Mouse (Mus musculus) MEL (cell line): ENCODE results near the gene Cnst.

ENCODE experiments used
- CHD2 ChIP-seq: IDR thresholded peaks from 2 replicates; pipeline ENCODE4 v1.6.1; 2011; ENCODE audit warnings: low read length, improper control_type of control experiment
- CTCF ChIP-seq, 3 experiments: IDR thresholded peaks in 2 of 3; conservative IDR thresholded peaks in 1 of 3; 2 replicates each; pipeline ENCODE4 v1.5.1; 2011 to 2012; ENCODE audit warnings: low read length in 3 of 3, low read depth in 2 of 3, mild to moderate bottlenecking in 2 of 3, improper control_type of control experiment in 1 of 3, inconsistent platforms in 1 of 3, mixed read lengths in 1 of 3, moderate library complexity in 1 of 3; ENCODE audit not compliant: control insufficient read depth in 1 of 3, insufficient read depth in 1 of 3, poor library complexity in 1 of 3, severe bottlenecking in 1 of 3
- GABPA ChIP-seq: IDR thresholded peaks from 2 replicates; pipeline ENCODE4 v1.6.1; 2012; ENCODE audit warnings: low read depth, mild to moderate bottlenecking, inconsistent platforms, low read length, improper control_type of control experiment, moderate library complexity
- HCFC1 ChIP-seq: IDR thresholded peaks from 2 replicates; pipeline ENCODE4 v1.6.1; 2012; ENCODE audit warnings: low read depth, mild to moderate bottlenecking, inconsistent platforms, low read length, improper control_type of control experiment, moderate library complexity
- NRF1 ChIP-seq: IDR thresholded peaks from 2 replicates; pipeline ENCODE4 v1.6.1; 2014; ENCODE audit warnings: low read depth, mild to moderate bottlenecking, inconsistent platforms, low read length, improper control_type of control experiment, moderate library complexity; ENCODE audit not compliant: poor library complexity, insufficient read depth, severe bottlenecking
- POLR2A ChIP-seq, 2 experiments: IDR thresholded peaks; 2 replicates each; pipeline ENCODE4 v1.6.1; 2011 to 2012; ENCODE audit warnings: low read length in 2 of 2, mild to moderate bottlenecking in 2 of 2, control low read depth in 1 of 2, improper control_type of control experiment in 1 of 2, low read depth in 1 of 2, moderate library complexity in 1 of 2; ENCODE audit not compliant: control insufficient read depth in 1 of 2, insufficient read depth in 1 of 2, poor library complexity in 1 of 2
- USF1 ChIP-seq: IDR thresholded peaks from 2 replicates; pipeline ENCODE4 v1.6.1; 2014; ENCODE audit warnings: low read depth, mild to moderate bottlenecking, inconsistent platforms, low read length, improper control_type of control experiment, moderate library complexity
- ZC3H11A ChIP-seq: IDR thresholded peaks from 2 replicates; pipeline ENCODE4 v1.6.1; 2012; ENCODE audit warnings: low read depth, mild to moderate bottlenecking, inconsistent platforms, low read length, improper control_type of control experiment
- ZMIZ1 ChIP-seq: IDR thresholded peaks from 2 replicates; pipeline ENCODE4 v1.6.1; 2012; ENCODE audit warnings: low read depth, mild to moderate bottlenecking, inconsistent platforms, low read length, improper control_type of control experiment, moderate library complexity

DNA sequence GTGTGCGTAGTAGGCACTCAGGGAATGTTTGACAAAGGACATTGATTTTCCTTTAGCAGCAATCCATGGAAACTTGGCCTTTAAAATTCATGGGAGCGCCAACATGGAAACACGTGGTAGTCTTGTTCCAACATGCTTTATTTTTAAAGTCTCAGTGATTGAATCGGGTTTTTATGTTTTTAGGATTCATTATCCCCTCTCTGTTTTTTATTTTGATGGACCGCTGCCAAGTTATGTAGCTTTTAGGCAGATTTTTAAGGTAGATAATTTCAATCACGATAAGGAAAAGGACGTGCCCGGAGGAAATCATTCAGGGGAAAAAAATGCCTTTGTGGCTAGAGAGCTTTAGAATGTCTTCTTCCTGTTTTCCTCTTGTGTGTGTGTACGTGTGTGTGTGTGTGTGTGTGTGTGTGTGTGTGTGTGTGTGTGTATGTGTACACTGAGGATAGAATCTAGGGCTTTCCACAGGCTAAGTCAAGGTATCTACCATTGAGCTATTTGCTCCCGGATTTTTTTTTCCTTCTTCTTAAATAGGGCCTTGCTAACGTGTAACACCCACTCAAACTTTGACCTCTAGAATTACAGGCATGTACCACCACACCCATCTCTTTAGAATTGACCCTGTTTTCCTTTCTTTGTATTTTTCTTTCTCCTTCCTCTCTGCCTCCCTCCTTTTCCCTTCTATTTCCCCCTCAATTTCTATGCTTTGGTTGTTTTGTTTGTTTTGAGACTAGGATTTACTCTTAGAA, 13.4 kb downstream of the Cnst start:
- TF ChIP-seq CHD2 (no peak), NRF1 (no peak), POLR2A (IDR thresholded peaks at IDR 0.05; ENCODE audit: control insufficient read depth in 1 of 2, insufficient read depth in 1 of 2, low read depth in 1 of 2, low read length in 2 of 2, poor library complexity in 1 of 2) (no peak), USF1 (no peak), CTCF (IDR thresholded peaks at IDR 0.05 in 2 of 3, conservative IDR thresholded peaks at IDR 0.05 in 1 of 3; ENCODE audit: control insufficient read depth in 1 of 3, insufficient read depth in 1 of 3, low read depth in 2 of 3, low read length in 3 of 3, poor library complexity in 1 of 3, severe bottlenecking in 1 of 3) (no peak), ZMIZ1 (no peak), GABPA (no peak), HCFC1 (no peak), ZC3H11A (no peak)
